Mouse (Mus musculus): ENCODE measurements around the gene Tmem202. TPM values are rescaled to one million over a fixed set of nuclear protein-coding genes. Genes with fewer than 3 reads are reported as not detected.

The Tmem202 gene
- polyA plus RNA-seq (2012; rRNA removed) (0.03 TPM in 1 of 2 replicates, not detected in the other), polyA plus RNA-seq (2014; fragmentation: Nextera tagmentation; extraction: Ambion mirVana) (0.13 TPM in 1 of 2 replicates, not detected in the other)

- Histone ChIP-seq H3K4me3 (ENCODE audit: insufficient read depth in 1 of 2, low read depth in 2 of 2, low read length in 2 of 2) (peak within 1 kb of the TSS; percentile 50), H3K9me3 (ENCODE audit: control insufficient read depth, low read length) (no peaks in the 10 kb centered on the region), H3K9ac (replicated peaks) (peak within 1 kb of the TSS; percentile 59), H3K4me1 (replicated peaks; ENCODE audit: control insufficient read depth in 2 of 2, insufficient read depth in 2 of 2, low read length in 1 of 2) (peaks cover 0 to 8% of the 10 kb centered on the region in 2 experiments; a peak in 2 of 4 replicates), H3K4me2 (ENCODE audit: low read depth) (peak within 1 kb of the TSS; percentile 84), H3K27me3 (ENCODE audit: control insufficient read depth, insufficient read depth, low read length) (no peaks in the 10 kb centered on the region), H3K27ac (no peak within 1 kb of the TSS), H3K36me3 (replicated peaks; ENCODE audit: control insufficient read depth, insufficient read depth, low read depth) (no peaks in the 10 kb centered on the region)
- TF ChIP-seq CTCF (IDR thresholded peaks at IDR 0.05; ENCODE audit: low read depth) = no peak
- TF ChIP-seq EP300 (IDR thresholded peaks at IDR 0.05; ENCODE audit: low read depth) = no peak
- DNase-seq (ENCODE audit: low read depth in 3 of 3, low spot score in 3 of 3) (peak; percentile 47 to 55 (median 50)), ATAC-seq (ENCODE audit: insufficient read depth) (peak; percentile 79)
- WGBS (ENCODE audit: insufficient replicate concordance) = under 1% methylated on average over 55 of the region's 55 CpGs
Observed at GRCm38 (mm10) chr9:59539441-59540137, at the start of gene Tmem202, which contains the start of gene Hexa. Gene Tmem202 (minus strand): TSS chr9:59539847. Gene Hexa (plus strand): TSS chr9:59539540.

GRCm38 (mm10) chr9:59588710-59589671, 49.3 kb upstream of the Tmem202 start:
- Histone ChIP-seq H3K4me2 (ENCODE audit: low read depth) (no peak overlapping the region), H3K27me3 (ENCODE audit: control insufficient read depth, insufficient read depth, low read length) (peaks cover 20% of the 10 kb centered on the region), H3K4me1 (replicated peaks; ENCODE audit: control insufficient read depth in 2 of 2, insufficient read depth in 2 of 2, low read length in 1 of 2) (no peaks in the 10 kb centered on the region), H3K27ac (no peak overlapping the region), H3K9me3 (ENCODE audit: control insufficient read depth, low read length) (no peaks in the 10 kb centered on the region), H3K4me3 (ENCODE audit: insufficient read depth in 1 of 2, low read depth in 2 of 2, low read length in 2 of 2) (no peak overlapping the region), H3K36me3 (replicated peaks; ENCODE audit: control insufficient read depth, insufficient read depth, low read depth) (no peaks in the 10 kb centered on the region), H3K9ac (replicated peaks) (no peak overlapping the region)
- DNase-seq (ENCODE audit: low read depth in 3 of 3, low spot score in 3 of 3) (no peak), ATAC-seq (ENCODE audit: insufficient read depth) (no peak)
- 32% methylated on average over 12 of the region's 12 CpGs for WGBS (ENCODE audit: insufficient replicate concordance)
- TF ChIP-seq CTCF (IDR thresholded peaks at IDR 0.05; ENCODE audit: low read depth) = no peak

GRCm38 (mm10) chr9:59588252-59588651, 48.6 kb upstream of the Tmem202 start:
- no peaks in the 10 kb centered on the region for H3K4me1 ChIP-seq (replicated peaks; ENCODE audit: control insufficient read depth in 2 of 2, insufficient read depth in 2 of 2, low read length in 1 of 2)
- H3K9me3 ChIP-seq (ENCODE audit: control insufficient read depth, low read length) = no peaks in the 10 kb centered on the region
- H3K27me3 ChIP-seq (ENCODE audit: control insufficient read depth, insufficient read depth, low read length) = peaks cover 23% of the 10 kb centered on the region
- H3K36me3 ChIP-seq (replicated peaks; ENCODE audit: control insufficient read depth, insufficient read depth, low read depth) = no peaks in the 10 kb centered on the region
- H3K9ac ChIP-seq (replicated peaks) = no peak overlapping the region
- WGBS (ENCODE audit: insufficient replicate concordance) = 36% methylated on average over 5 of the region's 5 CpGs
- ATAC-seq (ENCODE audit: insufficient read depth) = no peak
- H3K27ac ChIP-seq = no peak overlapping the region
- H3K4me3 ChIP-seq (ENCODE audit: insufficient read depth in 1 of 2, low read depth in 2 of 2, low read length in 2 of 2) = no peak overlapping the region
- TF ChIP-seq EP300 (IDR thresholded peaks at IDR 0.05; ENCODE audit: low read depth) (no peak), CTCF (IDR thresholded peaks at IDR 0.05; ENCODE audit: low read depth) (no peak)
- H3K4me2 ChIP-seq (ENCODE audit: low read depth) = no peak overlapping the region
- DNase-seq (ENCODE audit: low read depth in 3 of 3, low spot score in 3 of 3) = no peak

GRCm38 (mm10) chr9:59584871-59585308, 45.2 kb upstream of the Tmem202 start:
- no peaks in the 10 kb centered on the region for H3K36me3 ChIP-seq (replicated peaks; ENCODE audit: control insufficient read depth, insufficient read depth, low read depth)
- H3K27ac ChIP-seq = no peak overlapping the region
- no peak overlapping the region for H3K4me3 ChIP-seq (ENCODE audit: insufficient read depth in 1 of 2, low read depth in 2 of 2, low read length in 2 of 2)
- ATAC-seq (ENCODE audit: insufficient read depth) (no peak), DNase-seq (ENCODE audit: low read depth in 3 of 3, low spot score in 3 of 3) (peak in 1 of 3 experiments; percentile 15)
- H3K9me3 ChIP-seq (ENCODE audit: control insufficient read depth, low read length) = no peaks in the 10 kb centered on the region
- H3K4me1 ChIP-seq (replicated peaks; ENCODE audit: control insufficient read depth in 2 of 2, insufficient read depth in 2 of 2, low read length in 1 of 2) = no peaks in the 10 kb centered on the region
- H3K4me2 ChIP-seq (ENCODE audit: low read depth) = no peak overlapping the region; the same call in 1 of the 2 replicates
- WGBS (ENCODE audit: insufficient replicate concordance) = 6% methylated on average over 13 of the region's 13 CpGs
- H3K27me3 ChIP-seq (ENCODE audit: control insufficient read depth, insufficient read depth, low read length) = peaks cover 29% of the 10 kb centered on the region
- H3K9ac ChIP-seq (replicated peaks) = no peak overlapping the region
- peak; percentile 78 for TF ChIP-seq CTCF (IDR thresholded peaks at IDR 0.05; ENCODE audit: low read depth)
- no peak for TF ChIP-seq EP300 (IDR thresholded peaks at IDR 0.05; ENCODE audit: low read depth)
